Mouse (Mus musculus): ENCODE data around the gene Kdm6b. TPM values are rescaled to one million over a fixed set of nuclear protein-coding genes. Genes with fewer than 3 reads are reported as not detected.
A peak's percentile ranks its signal among the peaks of the same experiment; 100 is the strongest.
"Not testable (repeated sequence)": the region's sequence is repeated elsewhere in the genome, so short reads cannot be mapped to it uniquely, and the experiment has no call there.

Kdm6b gene
- polyA plus RNA-seq, 1 experiment, result 10.5 TPM

DNA sequence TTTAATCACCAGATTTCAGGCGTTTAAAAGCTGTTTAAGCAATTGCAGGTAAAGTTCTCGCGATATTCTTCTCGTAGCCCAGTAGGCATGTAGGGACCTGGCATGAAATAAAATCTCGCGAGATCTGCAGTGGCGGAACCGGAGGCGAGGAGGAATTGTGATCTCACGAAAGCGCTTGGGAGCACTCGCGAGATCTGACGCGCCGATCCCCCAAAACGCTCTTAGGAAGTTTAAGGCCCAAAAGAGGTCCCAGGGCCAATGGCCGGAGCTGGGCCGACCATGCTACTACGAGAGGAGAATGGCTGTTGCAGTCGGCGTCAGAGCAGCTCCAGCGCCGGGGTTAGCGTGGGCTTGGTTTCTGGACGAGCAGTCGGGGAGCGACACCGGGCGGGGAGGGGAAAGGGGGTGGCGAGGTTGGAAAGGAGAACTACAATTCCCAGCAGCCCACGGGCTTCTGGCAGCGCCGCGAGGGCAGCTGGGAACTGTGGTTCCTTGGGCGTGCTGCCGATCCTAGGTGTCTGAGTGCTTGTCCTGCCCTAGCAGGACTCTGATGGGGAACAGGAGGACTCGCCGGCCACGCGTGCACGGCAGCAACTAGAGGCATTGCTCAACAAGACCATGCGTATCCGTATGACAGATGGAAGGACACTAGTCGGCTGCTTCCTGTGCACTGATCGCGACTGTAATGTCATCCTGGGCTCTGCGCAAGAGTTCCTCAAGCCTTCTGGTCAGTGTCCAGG, 17.7 kb downstream of the Kdm6b start:
- under 1% methylated on average over 48 of the region's 48 CpGs for WGBS
- peak overlapping the region; percentile 75 for H3K4me3 ChIP-seq (ENCODE audit: insufficient read depth, low read depth, low read length)
- H3K36me3 ChIP-seq (ENCODE audit: control insufficient read depth, insufficient read depth, low read length), result no peaks in the 10 kb centered on the region
- no peak for TF ChIP-seq CTCF (conservative IDR thresholded peaks at IDR 0.05; ENCODE audit: insufficient read depth, insufficient read length, low read depth, low read length)
- peak; percentile 62 for TF ChIP-seq POLR2A (IDR thresholded peaks at IDR 0.05; ENCODE audit: low read depth, low read length)
- H3K27me3 ChIP-seq (replicated peaks; ENCODE audit: control insufficient read depth, insufficient read depth, low read length), result no peaks in the 10 kb centered on the region
- peak overlapping the region; percentile 99 for H3K27ac ChIP-seq (ENCODE audit: insufficient read depth, low read depth, low read length)
- peak; percentile 99 for DNase-seq
- H3K4me1 ChIP-seq (ENCODE audit: control insufficient read depth, insufficient read depth, low read length), result peaks cover 3% of the 10 kb centered on the region; the same call in 1 of the 2 replicates

- Histone ChIP-seq H3K27ac (ENCODE audit: insufficient read depth, low read depth, low read length) (peak within 1 kb of the TSS; percentile 99), H3K4me3 (ENCODE audit: insufficient read depth, low read depth, low read length) (peak within 1 kb of the TSS; percentile 91)
- not testable (repeated sequence) for H3K4me1 ChIP-seq (ENCODE audit: control insufficient read depth, insufficient read depth, low read length); H3K36me3 ChIP-seq (ENCODE audit: control insufficient read depth, insufficient read depth, low read length); H3K27me3 ChIP-seq (replicated peaks; ENCODE audit: control insufficient read depth, insufficient read depth, low read length)
- under 1% methylated on average over 24 of the region's 24 CpGs for WGBS
- DNase-seq, result peak; percentile 97
These were observed 18.2 kb downstream of the Kdm6b start, which contains the start of the genes Naa38 and Cyb5d1 for GRCm38 (mm10) chr11:69395235-69395633. Naa38 (plus strand) TSS chr11:69395487. Cyb5d1 (minus strand) TSS chr11:69395631.

- H3K4me1 ChIP-seq (ENCODE audit: control insufficient read depth, insufficient read depth, low read length); DNase-seq: not testable (repeated sequence)
- under 1% methylated on average over 31 of the region's 31 CpGs for WGBS
These were observed 18.8 kb downstream of the Kdm6b start for GRCm38 (mm10) chr11:69394591-69395167.

DNA sequence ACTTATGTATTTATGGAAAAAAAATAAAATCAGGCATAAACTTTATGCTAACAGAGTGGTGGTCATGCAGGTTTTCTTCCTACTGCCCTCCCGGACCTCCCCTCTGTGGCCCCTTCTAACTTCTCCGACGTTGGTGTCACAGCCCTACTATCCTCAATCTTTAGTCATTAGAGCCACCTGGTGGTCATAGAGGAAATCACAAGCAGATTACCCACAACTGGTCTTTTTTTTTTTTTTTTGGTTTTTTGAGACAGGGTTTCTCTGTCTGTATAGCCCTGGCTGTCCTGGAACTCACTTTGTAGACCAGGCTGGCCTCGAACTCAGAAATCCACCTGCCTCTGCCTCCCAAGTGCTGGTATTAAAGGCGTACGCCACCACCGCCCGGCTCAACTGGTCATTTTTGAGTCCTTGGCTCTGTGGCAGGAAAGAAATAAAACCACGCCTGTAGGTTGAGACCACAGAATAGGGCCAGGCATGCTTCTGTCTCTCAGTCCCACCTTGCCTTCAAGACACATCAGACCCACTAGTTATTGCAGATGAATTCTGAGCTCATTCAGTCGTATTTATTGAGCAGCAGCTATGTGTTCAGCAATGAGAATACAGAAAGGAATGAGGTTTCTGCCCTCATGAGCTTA, 23.0 kb downstream of the Kdm6b start:
- WGBS, result 48% methylated on average over 10 of the region's 10 CpGs
- H3K4me3 ChIP-seq (ENCODE audit: insufficient read depth, low read depth, low read length), result no peak overlapping the region
- H3K36me3 ChIP-seq (ENCODE audit: control insufficient read depth, insufficient read depth, low read length), result no peaks in the 10 kb centered on the region
- DNase-seq, result peak; percentile 84
- H3K27me3 ChIP-seq (replicated peaks; ENCODE audit: control insufficient read depth, insufficient read depth, low read length), result no peaks in the 10 kb centered on the region
- H3K4me1 ChIP-seq (ENCODE audit: control insufficient read depth, insufficient read depth, low read length), result peaks cover 12% of the 10 kb centered on the region; the same call in 1 of the 2 replicates
- H3K27ac ChIP-seq (ENCODE audit: insufficient read depth, low read depth, low read length), result no peak overlapping the region
- TF ChIP-seq POLR2A (IDR thresholded peaks at IDR 0.05; ENCODE audit: low read depth, low read length), result no peak
- TF ChIP-seq CTCF (conservative IDR thresholded peaks at IDR 0.05; ENCODE audit: insufficient read depth, insufficient read length, low read depth, low read length), result peak; percentile 51

More at GRCm38 (mm10) chr11:69394591-69395167, 18.8 kb downstream of the Kdm6b start:
- not testable (repeated sequence) for H3K36me3 ChIP-seq (ENCODE audit: control insufficient read depth, insufficient read depth, low read length); H3K27me3 ChIP-seq (replicated peaks; ENCODE audit: control insufficient read depth, insufficient read depth, low read length)
- peak overlapping the region; percentile 91 for H3K4me3 ChIP-seq (ENCODE audit: insufficient read depth, low read depth, low read length)
- peak overlapping the region; percentile 66 for H3K27ac ChIP-seq (ENCODE audit: insufficient read depth, low read depth, low read length)

DNA sequence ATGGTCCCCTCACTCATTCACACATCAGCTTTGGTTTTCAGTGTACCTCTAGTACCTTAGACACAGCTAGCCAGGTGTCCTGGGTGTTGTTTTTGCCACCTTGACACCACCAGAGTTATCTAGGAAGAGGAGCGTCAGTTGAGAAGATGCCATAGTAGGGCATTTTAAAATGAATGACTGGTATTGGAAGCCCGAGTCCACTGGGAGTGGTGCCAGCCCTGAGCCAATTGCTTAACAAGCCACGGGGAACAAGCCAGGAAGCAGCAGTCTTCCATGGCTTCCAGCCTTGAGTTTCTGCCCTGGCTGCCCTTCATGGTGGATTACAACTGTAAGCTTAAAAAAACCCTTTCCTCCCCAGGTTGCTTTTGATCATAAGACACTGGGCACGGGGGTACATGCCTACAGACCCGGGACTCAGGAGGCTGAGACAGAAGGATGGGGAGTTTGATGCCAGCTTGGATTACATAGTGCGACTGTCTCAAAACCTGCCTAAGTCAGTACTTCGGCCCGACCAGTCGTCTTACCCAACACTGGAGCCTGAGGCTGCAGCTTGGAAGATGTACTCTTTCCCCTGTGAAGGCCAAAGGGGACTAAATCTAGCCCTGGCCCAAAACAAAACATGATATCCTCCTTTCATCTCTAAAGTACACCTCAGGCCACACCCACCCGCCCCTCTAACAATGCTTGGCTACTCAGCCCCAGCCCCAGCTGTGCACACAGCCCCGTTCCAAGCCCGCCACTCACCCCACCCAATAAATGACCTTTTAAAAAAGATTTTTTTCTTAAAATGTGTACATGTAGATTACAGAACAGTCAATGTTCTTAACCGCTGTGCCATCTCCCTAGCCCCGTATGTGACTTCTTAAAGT, 23.7 kb downstream of the Kdm6b start:
- no peak overlapping the region for H3K27ac ChIP-seq (ENCODE audit: insufficient read depth, low read depth, low read length)

DNA sequence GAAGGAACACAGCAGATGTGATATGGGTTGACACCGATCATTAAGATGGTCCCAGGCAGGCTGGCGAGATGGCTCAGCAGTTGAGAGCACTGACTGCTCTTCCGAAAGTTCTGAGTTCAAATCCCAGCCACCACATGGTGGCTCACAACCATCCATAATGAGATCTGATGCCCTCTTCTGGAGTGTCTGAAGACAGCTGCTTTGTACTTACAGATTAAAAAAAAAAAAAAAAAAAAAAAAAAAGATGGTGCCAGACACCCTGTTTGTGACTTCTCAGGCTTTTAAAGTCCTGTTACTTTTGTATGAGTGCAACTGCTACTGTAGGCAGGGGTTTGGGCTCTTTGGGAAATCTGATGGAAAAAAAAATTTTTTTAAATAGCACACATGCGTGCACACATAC, 24.8 kb downstream of the Kdm6b start:
- Histone ChIP-seq H3K27ac (ENCODE audit: insufficient read depth, low read depth, low read length) (no peak overlapping the region), H3K4me1 (ENCODE audit: control insufficient read depth, insufficient read depth, low read length) (peaks cover 20% of the 10 kb centered on the region; the same call in 1 of the 2 replicates), H3K27me3 (replicated peaks; ENCODE audit: control insufficient read depth, insufficient read depth, low read length) (no peaks in the 10 kb centered on the region), H3K36me3 (ENCODE audit: control insufficient read depth, insufficient read depth, low read length) (no peaks in the 10 kb centered on the region), H3K4me3 (ENCODE audit: insufficient read depth, low read depth, low read length) (no peak overlapping the region)
- DNase-seq, result no peak
- 95% methylated on average over 4 of the region's 4 CpGs for WGBS
- TF ChIP-seq POLR2A (IDR thresholded peaks at IDR 0.05; ENCODE audit: low read depth, low read length) (no peak), CTCF (conservative IDR thresholded peaks at IDR 0.05; ENCODE audit: insufficient read depth, insufficient read length, low read depth, low read length) (no peak)

More for the DNA sequence above, 23.7 kb downstream of the Kdm6b start:
- no peak overlapping the region for H3K4me3 ChIP-seq (ENCODE audit: insufficient read depth, low read depth, low read length)
- 39% methylated on average over 14 of the region's 14 CpGs for WGBS
- no peaks in the 10 kb centered on the region for H3K27me3 ChIP-seq (replicated peaks; ENCODE audit: control insufficient read depth, insufficient read depth, low read length)
- DNase-seq, result peak; percentile 78
- peaks cover 15% of the 10 kb centered on the region; the same call in 1 of the 2 replicates for H3K4me1 ChIP-seq (ENCODE audit: control insufficient read depth, insufficient read depth, low read length)
- H3K36me3 ChIP-seq (ENCODE audit: control insufficient read depth, insufficient read depth, low read length), result no peaks in the 10 kb centered on the region
- TF ChIP-seq POLR2A (IDR thresholded peaks at IDR 0.05; ENCODE audit: low read depth, low read length) (no peak), CTCF (conservative IDR thresholded peaks at IDR 0.05; ENCODE audit: insufficient read depth, insufficient read length, low read depth, low read length) (no peak)
